Mouse (Mus musculus): ENCODE measurements around the gene Tuba1a.
"Not testable (repeated sequence)": the region's sequence is repeated elsewhere in the genome, so short reads cannot be mapped to it uniquely, and the experiment has no call there.

Gene Tuba1a

DNA sequence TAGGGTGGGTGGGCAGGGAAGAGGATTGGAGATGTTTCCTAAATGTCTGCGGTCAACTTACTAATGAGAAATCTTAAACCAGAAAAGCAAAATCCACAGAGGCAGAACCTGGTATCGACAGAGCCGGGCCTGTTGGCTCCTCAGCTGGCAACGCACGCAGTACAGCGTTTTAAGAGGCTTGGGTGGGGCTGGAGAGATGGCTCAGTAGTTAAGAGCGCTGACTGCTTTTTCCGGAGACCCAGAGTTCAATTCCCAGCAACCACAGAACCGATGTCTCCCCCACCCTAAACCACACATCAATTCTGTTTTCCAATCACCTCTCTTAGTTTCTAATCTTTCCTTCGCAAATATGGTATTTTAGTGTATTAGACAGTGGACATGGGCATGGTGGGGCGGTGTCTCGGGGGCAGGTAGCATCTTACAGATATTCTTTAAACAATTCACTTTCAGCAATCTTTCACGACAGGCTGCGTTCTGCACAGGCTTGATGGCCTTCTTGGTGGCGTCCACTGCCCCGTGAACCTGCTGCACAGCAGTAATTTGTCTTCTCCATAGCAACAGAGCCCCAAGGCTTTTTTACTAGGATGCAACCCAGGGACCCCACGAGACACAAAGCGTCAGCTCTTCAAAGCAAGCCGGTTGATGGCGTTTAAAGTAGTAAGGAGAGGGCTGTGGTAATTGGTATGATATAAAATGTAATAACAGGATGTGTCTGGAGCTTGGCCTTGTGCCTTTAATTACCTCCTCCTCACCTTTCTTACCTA is 25.1 kb upstream of the Tuba1a start:
- no peaks in the 10 kb centered on the region for H3K9me3 ChIP-seq (ENCODE audit: low read length)
- H3K27me3 ChIP-seq (ENCODE audit: insufficient read depth, low read length): no peaks in the 10 kb centered on the region
- TF ChIP-seq POU5F1 (IDR thresholded peaks at IDR 0.05; ENCODE audit: borderline replicate concordance, low read length): no peak
- TF ChIP-seq NANOG (IDR thresholded peaks at IDR 0.05; ENCODE audit: borderline replicate concordance, low read length): 0 out of 2 replicates have a peak, but pooled peaks have one; percentile 30
- no peak for TF ChIP-seq CTCF (conservative IDR thresholded peaks at IDR 0.05; ENCODE audit: low read length)

DNA sequence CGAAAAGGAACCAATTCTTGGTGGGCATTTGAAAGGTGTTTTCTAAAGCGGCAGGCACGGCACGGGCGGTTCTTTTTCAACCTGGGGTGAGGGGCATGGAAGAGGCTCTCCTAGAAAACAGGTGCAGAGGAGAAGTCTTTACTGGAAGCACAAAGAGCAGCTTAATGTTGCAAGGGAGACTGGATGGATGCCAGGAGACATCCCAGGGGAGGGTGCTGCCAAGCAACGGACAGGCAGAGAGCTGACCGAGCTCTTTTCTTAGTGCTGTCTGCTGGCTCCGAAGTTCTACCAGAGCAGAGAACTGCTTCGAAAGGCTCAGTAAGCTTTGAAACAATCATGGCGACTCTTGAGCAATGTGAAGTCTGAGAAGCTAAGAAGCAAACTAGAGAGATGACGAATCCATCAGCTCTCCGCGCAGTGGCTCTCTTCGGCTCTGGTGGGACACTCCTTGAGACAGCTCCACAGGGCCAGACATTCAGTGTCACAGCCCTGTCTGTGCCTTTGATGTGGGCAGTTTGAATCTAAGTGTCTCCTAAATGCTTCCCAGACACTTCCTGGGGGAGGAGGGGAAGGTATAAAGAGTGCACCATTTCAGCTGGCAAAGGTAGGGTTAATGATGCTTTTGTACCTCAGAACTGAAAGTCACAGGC is 24.4 kb upstream of the Tuba1a start:
- Histone ChIP-seq H3K36me3 (ENCODE audit: insufficient read depth, low read length) (no peaks in the 10 kb centered on the region), H3K9me3 (ENCODE audit: low read length) (no peaks in the 10 kb centered on the region)

More for the DNA sequence above, 25.1 kb upstream of the Tuba1a start:
- Histone ChIP-seq H3K36me3 (ENCODE audit: insufficient read depth, low read length) (no peaks in the 10 kb centered on the region), H3K4me1 (replicated peaks; ENCODE audit: low read depth, low read length) (peaks cover 93% of the 10 kb centered on the region), H3K4me3 (replicated peaks; ENCODE audit: low read length) (peak overlapping the region; percentile 60)

DNA sequence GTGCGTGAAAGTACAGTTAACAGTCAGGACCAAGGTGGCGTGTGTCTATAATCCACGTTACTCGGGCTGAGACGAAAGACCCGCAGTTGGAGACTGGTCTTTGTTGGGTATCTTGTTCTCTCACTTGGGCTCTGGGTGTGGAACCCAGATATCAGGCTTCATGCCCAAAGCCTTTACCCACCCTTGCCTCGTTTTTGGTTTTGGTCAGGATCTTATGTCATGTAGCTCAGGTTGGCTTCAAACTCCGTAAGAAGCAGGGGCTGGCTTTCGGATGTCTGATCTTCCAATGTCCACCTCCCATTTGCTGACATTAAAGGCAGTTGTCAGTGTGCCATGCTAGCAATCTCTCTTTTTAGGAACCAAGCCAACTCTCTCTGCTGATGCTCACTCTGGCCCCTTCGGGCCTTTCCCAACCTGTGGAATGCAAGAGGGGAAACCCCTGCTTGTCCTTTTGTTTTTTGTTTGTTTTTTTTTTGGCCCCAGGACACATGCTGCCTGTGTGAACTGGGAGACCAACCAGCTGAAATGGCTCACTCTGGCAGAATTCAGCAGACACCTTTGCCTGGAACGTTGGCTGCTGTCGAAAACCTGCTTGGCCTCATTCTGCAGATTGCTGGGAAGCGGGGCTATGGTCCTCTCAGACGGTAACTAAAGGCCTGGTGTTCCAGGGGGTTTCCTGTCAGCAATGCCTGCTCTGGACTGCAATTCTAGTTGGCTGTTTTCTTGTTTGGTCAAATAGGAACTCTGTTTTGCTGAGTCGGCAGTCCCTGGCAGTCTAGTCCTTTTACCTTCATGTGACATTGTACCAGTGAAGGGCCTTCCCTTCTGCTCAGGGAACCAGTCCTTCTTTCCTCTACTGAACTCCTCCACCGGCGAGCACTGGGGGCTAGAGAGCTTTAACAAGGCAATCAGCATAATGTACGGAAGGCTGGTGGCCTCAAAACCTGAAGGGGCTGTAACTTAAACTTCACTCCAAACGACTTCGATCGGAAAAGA is 23.6 kb upstream of the Tuba1a start:
- Histone ChIP-seq H3K36me3 (ENCODE audit: insufficient read depth, low read length) (no peaks in the 10 kb centered on the region), H3K9me3 (ENCODE audit: low read length) (no peaks in the 10 kb centered on the region), H3K4me1 (replicated peaks; ENCODE audit: low read depth, low read length) (peaks cover 90% of the 10 kb centered on the region), H3K4me3 (replicated peaks; ENCODE audit: low read length) (peak overlapping the region; percentile 60), H3K27me3 (ENCODE audit: insufficient read depth, low read length) (no peaks in the 10 kb centered on the region)
- TF ChIP-seq NANOG (IDR thresholded peaks at IDR 0.05; ENCODE audit: borderline replicate concordance, low read length): no peak
- TF ChIP-seq POU5F1 (IDR thresholded peaks at IDR 0.05; ENCODE audit: borderline replicate concordance, low read length): no peak
- TF ChIP-seq CTCF (conservative IDR thresholded peaks at IDR 0.05; ENCODE audit: low read length): no peak

More for the DNA sequence above, 24.4 kb upstream of the Tuba1a start:
- Histone ChIP-seq H3K27me3 (ENCODE audit: insufficient read depth, low read length) (no peaks in the 10 kb centered on the region), H3K4me3 (replicated peaks; ENCODE audit: low read length) (peak overlapping the region; percentile 60), H3K4me1 (replicated peaks; ENCODE audit: low read depth, low read length) (peaks cover 93% of the 10 kb centered on the region)
- no peak for TF ChIP-seq CTCF (conservative IDR thresholded peaks at IDR 0.05; ENCODE audit: low read length)
- TF ChIP-seq NANOG (IDR thresholded peaks at IDR 0.05; ENCODE audit: borderline replicate concordance, low read length): no peak
- TF ChIP-seq POU5F1 (IDR thresholded peaks at IDR 0.05; ENCODE audit: borderline replicate concordance, low read length): no peak

DNA sequence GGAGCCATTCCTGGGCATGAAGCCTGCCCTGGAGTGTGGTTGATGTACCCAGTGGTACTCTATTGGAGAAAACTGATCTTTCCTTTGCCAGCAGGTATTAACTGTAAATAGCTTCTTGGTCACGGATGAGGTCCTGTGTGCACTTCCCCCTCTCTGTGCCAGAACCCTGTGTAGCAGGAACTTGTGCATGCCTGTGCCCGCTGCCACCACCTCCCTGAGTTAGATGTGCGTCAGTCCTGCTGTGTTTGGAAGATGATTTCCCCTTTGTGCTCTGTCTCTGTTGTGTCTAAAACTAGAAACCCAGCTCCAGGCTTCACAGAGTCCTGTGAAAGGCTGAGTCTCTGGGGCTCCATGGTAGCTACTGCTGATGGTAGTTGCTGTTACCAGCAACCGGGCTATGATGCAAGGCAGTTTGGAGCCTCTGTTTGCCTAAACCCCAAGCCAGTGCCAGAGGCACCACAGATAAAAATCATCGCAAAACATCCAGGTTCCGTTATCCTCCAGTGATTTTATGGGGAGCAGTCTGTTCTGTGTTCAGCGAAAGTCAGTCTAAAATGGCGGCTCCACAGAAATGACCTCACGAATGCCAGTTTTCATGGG is 19.6 kb upstream of the Tuba1a start:
- no peak for TF ChIP-seq NANOG (IDR thresholded peaks at IDR 0.05; ENCODE audit: borderline replicate concordance, low read length)
- no peak for TF ChIP-seq CTCF (conservative IDR thresholded peaks at IDR 0.05; ENCODE audit: low read length)
- no peak for TF ChIP-seq POU5F1 (IDR thresholded peaks at IDR 0.05; ENCODE audit: borderline replicate concordance, low read length)
- peaks cover 88% of the 10 kb centered on the region for H3K4me1 ChIP-seq (replicated peaks; ENCODE audit: low read depth, low read length)
- H3K4me3 ChIP-seq (replicated peaks; ENCODE audit: low read length): no peak overlapping the region
- H3K9me3 ChIP-seq (ENCODE audit: low read length): no peaks in the 10 kb centered on the region
- no peaks in the 10 kb centered on the region for H3K27me3 ChIP-seq (ENCODE audit: insufficient read depth, low read length)
- H3K36me3 ChIP-seq (ENCODE audit: insufficient read depth, low read length): no peaks in the 10 kb centered on the region

DNA sequence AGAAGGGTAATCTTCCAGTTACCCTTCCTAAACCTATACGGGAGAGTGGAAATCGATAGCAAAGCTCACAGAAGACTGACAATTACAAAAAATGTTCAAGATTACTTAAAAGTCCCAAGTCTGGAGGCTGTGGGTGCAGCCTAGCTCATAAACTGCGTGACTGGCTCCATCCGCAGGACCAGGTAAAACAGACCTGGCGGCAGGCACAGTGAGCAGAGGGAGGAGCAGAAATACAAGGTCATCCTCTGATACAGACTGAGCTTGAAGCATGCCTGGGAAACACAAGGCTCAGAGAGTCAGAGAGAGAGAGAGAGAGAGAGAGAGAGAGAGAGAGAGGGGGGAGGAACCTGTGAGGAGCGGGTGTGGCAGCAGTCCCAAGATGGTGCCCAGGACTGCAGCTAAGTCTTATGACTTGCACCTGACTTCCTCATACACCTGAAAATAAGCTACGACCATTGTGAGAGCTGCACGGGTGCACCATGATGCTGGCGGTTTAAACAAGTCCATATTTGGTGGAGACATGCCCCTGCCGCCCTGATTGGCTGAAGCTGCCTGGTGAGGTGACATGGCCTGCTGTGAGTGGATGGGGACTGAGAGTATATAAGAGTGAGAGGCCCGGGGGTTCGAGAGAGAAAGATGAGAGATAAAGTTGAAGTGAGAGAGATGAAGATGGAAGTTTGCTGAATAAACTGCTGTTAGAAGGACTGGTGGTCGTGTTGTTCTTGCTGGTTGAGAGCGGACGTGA is 18.2 kb upstream of the Tuba1a start:
- H3K4me1 ChIP-seq (replicated peaks; ENCODE audit: low read depth, low read length): peaks cover 78% of the 10 kb centered on the region
- H3K27me3 ChIP-seq (ENCODE audit: insufficient read depth, low read length); H3K9me3 ChIP-seq (ENCODE audit: low read length); H3K36me3 ChIP-seq (ENCODE audit: insufficient read depth, low read length): not testable (repeated sequence)
- 0 out of 2 replicates have a peak overlapping the region, but pooled peaks have one; percentile 21 for H3K4me3 ChIP-seq (replicated peaks; ENCODE audit: low read length)

DNA sequence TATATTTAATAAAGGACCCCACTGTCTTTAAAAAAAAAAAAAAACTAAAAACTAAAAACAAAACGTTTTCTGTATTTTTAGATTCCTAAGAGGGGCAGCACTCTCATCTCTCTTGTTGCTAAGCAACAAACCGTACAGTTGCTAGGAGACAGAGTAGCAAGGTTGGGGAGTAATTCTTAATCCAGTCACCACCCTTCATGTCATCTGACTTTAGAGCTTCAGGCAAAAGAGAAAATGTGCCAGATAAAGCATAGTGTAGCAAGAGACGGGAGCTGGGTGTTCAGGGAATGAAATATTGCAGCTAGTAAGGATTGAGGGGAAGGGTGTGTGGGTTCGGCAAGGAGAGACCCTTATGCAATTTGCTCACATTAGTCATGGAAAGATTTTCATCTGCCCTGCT is 17.6 kb upstream of the Tuba1a start:
- Histone ChIP-seq H3K9me3 (ENCODE audit: low read length) (no peaks in the 10 kb centered on the region), H3K36me3 (ENCODE audit: insufficient read depth, low read length) (no peaks in the 10 kb centered on the region), H3K27me3 (ENCODE audit: insufficient read depth, low read length) (no peaks in the 10 kb centered on the region), H3K4me1 (replicated peaks; ENCODE audit: low read depth, low read length) (peaks cover 72% of the 10 kb centered on the region), H3K4me3 (replicated peaks; ENCODE audit: low read length) (0 out of 2 replicates have a peak overlapping the region, but pooled peaks have one; percentile 21)
- TF ChIP-seq POU5F1 (IDR thresholded peaks at IDR 0.05; ENCODE audit: borderline replicate concordance, low read length) (no peak), CTCF (conservative IDR thresholded peaks at IDR 0.05; ENCODE audit: low read length) (no peak), NANOG (IDR thresholded peaks at IDR 0.05; ENCODE audit: borderline replicate concordance, low read length) (no peak)

DNA sequence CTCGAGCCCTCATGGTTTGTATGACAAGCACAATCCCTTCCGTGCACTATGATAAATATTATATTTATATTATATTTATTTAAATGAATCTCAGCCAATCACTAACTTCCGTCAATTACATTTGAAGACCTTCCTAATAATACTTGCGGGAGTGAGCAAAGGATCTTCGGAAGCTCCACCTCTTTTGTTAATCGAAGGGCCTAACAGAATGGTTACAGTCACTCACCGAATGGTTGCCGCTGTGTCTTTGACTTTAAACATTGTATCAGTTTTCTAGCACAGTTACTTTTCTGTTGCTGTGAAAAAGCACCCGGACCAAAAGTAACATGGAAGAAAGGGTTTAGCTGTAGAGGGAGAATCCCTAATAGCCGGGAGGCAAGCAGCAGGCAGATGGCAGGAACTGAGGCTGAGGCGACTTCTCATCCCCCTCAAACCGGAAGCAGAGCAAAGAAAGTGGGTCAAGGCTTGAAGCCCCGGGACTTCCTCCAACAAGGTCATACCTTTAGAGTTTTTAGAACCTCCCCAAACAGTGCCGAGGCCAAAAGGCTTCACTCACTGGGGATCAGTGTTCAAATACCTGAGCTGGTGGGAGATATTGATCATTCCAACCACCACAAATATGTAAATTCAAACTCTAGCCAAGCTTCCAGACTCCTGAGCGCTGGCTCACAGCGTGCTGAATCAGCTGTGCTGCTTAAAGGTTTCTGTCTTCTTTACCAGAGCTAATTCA is 16.0 kb upstream of the Tuba1a start:
- TF ChIP-seq NANOG (IDR thresholded peaks at IDR 0.05; ENCODE audit: borderline replicate concordance, low read length) (no peak), CTCF (conservative IDR thresholded peaks at IDR 0.05; ENCODE audit: low read length) (no peak)
- peak overlapping the region; percentile 46 for H3K4me3 ChIP-seq (replicated peaks; ENCODE audit: low read length)
- no peaks in the 10 kb centered on the region for H3K27me3 ChIP-seq (ENCODE audit: insufficient read depth, low read length)
- H3K36me3 ChIP-seq (ENCODE audit: insufficient read depth, low read length): no peaks in the 10 kb centered on the region
- H3K9me3 ChIP-seq (ENCODE audit: low read length): no peaks in the 10 kb centered on the region
- H3K4me1 ChIP-seq (replicated peaks; ENCODE audit: low read depth, low read length): peaks cover 56% of the 10 kb centered on the region
